Mouse (Mus musculus) kidney, postnatal 14 days (tissue): ENCODE measurements around the gene Cyth1.

ENCODE experiments used
- DNase-seq: peaks from one replicate; pipeline ENCODE4 v3.0.0; 2022; ENCODE audit warnings: mixed read lengths

Gene Cyth1

DNA sequence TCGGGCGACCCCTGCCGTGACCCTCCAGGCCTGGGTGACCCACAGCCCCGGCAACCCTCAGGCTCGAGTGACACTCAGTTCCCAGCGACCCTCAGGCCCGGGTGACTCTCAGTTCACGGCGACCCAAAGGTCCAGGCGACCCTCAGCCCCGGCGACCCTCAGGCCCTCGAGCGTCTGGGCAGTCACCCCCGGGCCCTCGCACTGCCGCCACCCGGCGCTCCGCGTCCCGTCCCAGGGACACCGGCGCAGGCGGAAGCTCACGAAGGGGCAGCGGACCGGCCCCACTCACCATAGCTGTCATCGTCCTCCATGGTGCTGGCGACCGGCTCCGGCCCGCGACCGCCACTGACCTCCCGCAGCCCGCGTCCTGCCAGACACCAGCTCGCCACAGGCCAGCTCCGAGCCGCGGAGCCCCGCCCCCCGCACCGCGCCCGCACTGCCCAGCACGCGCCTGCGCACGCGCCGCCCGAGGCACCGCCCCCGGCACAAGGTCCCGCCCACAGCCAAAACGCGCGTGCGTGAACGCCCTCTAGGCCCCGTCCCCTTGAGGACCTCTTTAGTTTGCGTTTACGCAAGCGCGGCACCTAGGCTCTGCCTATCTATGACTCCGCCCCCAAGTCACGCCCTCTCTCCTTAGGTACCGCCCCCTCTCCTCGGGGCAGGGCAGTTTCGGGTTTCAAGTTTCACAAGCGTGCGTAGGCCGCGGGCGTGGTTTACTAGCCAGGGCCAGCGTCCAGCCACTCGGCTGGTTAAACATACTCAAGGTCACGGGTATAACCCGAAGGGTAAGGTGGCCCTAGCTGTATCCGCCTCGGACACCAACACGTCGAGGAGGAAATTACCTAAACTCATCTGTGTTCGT lies at the start of gene Cyth1:
Gene Cyth1, minus strand, starts transcription at position 443 of the 862 bp plus-strand sequence.
- DNase-seq, result peak; percentile 100

DNA sequence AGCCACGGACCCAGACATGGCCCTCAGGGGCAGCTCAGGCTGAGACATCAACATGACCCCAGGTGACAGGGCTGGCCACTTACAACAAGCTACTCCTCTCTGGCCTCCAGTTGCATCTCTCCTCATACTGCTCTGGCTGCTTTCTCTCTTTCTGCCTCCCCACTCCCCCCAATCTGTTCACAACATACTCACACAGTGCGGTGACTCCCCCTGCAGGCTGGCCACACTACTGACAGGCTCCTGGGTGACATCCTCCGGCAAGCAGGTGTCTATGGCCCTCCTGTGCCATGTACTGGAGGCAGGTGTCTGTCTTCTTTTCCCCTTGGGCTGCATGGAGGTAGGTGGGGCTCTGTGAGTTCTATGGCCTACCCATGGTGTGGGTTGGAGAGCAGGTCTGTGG lies 49.6 kb upstream of the Cyth1 start:
- no peak for DNase-seq

DNA sequence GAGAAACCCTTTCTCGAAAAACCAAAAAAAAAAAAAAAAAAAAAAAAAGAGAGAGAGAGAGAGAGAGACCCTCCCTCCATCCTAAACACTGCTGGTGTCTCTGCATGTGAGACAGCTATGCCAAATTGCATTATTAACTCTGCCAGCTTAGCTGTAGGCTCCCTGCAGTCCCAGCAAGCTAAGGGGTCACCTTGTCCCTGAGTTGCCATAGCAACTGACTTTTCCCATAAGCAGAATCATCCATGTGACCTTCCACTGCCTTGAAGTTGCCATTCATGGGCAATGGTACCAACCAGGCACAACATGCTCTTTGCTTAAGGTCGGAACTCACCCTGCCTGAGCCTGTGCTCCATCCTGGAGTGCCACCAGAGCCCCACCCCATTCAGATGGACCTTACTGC lies 46.6 kb upstream of the Cyth1 start:
- DNase-seq, result no peak

DNA sequence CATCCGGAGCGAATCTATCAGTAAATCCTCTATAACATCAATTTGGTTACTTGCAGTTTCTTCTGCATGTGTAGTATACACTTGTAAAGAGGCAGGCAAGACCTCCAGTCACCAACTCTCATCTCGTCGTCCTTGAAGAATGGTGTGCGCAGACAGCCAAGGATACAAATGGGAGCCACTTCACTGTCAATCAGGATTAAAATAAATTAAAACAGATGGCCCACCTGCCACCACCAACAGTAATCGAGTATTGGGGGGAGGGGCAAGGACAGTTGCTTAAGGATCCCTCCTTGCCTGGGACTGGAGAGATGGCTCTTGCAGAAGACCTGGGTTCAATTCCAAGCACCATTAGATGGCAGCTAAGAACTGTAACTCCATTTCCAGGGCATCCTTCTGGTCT lies 44.3 kb upstream of the Cyth1 start:
- no peak for DNase-seq

- DNase-seq, result peak; percentile 100
Observed at GRCm38 (mm10) chr11:118289999-118290889, 41.9 kb upstream of the Cyth1 start, which contains the start of gene Usp36. Gene Usp36, minus strand, starts transcription at chr11:118290244.

- no peak for DNase-seq
Observed at GRCm38 (mm10) chr11:118289562-118289961, 41.2 kb upstream of the Cyth1 start.

GRCm38 (mm10) chr11:118289037-118289511 lies 40.7 kb upstream of the Cyth1 start:
- no peak for DNase-seq

- no peak for DNase-seq
Observed at GRCm38 (mm10) chr11:118287573-118287972, 39.2 kb upstream of the Cyth1 start.

DNA sequence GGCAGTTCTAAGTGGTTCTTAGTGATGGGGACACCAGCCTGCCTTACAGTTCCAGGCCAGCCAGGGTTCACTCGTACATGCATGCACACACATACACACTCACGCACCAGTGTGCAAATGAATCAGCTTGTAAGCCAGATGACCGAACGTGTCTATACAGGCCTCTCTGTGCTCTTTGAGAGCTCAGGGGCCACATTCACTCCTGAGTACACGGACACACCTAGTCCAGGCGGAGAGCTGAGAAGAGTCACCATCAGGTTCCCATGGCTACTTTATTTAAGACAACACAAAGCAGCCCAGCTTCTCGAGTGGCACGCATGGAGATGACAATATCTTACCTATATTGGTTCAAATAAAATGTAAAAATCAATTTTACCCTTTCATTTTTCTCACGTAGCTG lies 38.0 kb upstream of the Cyth1 start:
- DNase-seq, result no peak

DNA sequence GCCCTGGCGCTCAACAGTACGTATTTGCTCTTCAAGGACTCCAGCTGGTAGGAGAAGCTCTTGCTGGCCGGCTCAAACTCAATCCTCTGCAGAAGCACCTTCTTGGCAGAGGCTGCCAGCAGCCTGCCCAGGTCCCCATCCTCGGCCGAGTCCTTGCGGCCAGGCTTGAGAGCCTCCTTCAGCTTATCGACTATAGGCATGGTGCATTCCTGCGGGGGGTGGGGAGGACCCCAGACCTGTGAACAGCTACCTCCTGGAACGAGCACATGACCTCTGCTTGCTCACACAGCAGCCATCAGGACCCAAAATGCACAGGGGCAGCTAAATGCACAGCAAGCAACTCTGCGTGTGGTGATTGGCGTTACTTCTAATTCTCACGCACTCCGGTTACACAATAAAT lies 37.4 kb upstream of the Cyth1 start:
- no peak for DNase-seq

- DNase-seq, result no peak
Observed at GRCm38 (mm10) chr11:118280218-118280617, 31.8 kb upstream of the Cyth1 start.

- DNase-seq, result no peak
Observed at GRCm38 (mm10) chr11:118276328-118276727, 27.9 kb upstream of the Cyth1 start.

DNA sequence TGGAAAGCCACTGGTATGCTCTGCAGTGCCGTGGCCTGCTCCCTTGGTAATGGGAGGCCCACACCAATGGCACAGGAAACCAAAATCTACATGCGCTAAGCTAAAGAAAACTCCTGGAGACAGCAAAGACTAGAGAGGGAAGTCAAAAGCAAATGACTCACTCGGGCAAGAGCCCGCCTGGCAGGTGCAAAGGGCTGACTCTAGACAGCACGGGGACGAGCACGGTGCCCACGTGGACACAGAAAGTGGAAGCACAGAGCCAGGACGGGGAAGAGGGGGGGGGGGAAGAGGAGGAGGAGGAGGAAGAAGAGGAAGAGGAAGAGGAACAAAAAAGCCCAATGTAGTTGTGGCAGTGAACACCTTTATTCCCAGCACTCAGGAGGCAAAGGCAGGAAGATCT lies 26.7 kb upstream of the Cyth1 start:
- no peak for DNase-seq

GRCm38 (mm10) chr11:118269827-118270226 lies 21.4 kb upstream of the Cyth1 start:
- DNase-seq, result no peak

- no peak for DNase-seq
Observed at GRCm38 (mm10) chr11:118266666-118267046, 18.3 kb upstream of the Cyth1 start.

- DNase-seq, result no peak
Observed at GRCm38 (mm10) chr11:118266044-118266665, 17.8 kb upstream of the Cyth1 start.

GRCm38 (mm10) chr11:118265621-118266020 lies 17.2 kb upstream of the Cyth1 start:
- DNase-seq, result no peak

GRCm38 (mm10) chr11:118263146-118263545 lies 14.8 kb upstream of the Cyth1 start:
- no peak for DNase-seq

DNA sequence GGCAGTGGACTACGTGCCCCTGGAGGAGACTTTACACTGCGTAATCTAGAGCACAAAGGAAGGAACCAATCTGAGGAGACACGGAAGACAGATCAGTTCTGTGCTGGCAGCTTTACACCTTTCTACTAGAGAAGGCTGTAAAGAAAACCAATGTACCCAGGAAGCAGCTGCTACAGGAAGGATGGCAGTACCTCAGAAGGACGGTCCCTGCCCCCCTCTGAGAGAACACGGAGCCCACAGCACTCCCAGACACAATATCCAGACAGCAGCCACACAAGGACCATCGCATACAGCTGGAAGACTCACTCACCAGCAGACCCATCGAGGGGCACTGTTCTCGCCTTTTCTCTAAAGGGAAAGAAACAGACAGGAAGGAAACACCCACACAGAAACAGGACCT lies 11.7 kb upstream of the Cyth1 start:
- DNase-seq, result no peak

GRCm38 (mm10) chr11:118259580-118259979 lies 11.2 kb upstream of the Cyth1 start:
- no peak for DNase-seq

GRCm38 (mm10) chr11:118256371-118256770 lies 8.0 kb upstream of the Cyth1 start:
- no peak for DNase-seq

- peak; percentile 81 for DNase-seq
Observed at GRCm38 (mm10) chr11:118254159-118254951, 6.0 kb upstream of the Cyth1 start.
